Mouse (Mus musculus) lung, embryonic 16.5 days (tissue): Measurements from ENCODE around the gene Gamt. TPM values are rescaled to one million over a fixed set of nuclear protein-coding genes. Genes with fewer than 3 reads are reported as not detected.

Experiments
- ATAC-seq: fragments of 200-750 bp; cut with Nextera tagmentation; 2 replicates; pipeline ENCODE4 v1.8.0; 2017; ENCODE audit warnings: low read depth, mild to moderate bottlenecking, moderate library complexity
- H3K27ac ChIP-seq: fragments of 300-500 bp; sonication (generic); 2 replicates; pipeline ENCODE4 v1.5.1; 2014; ENCODE audit warnings: mild to moderate bottlenecking, control low read depth, low read length
- H3K27me3 ChIP-seq: fragments of 300-500 bp; sonication (generic); 2 replicates; pipeline ENCODE4 v1.6.1; 2014; ENCODE audit warnings: low read depth, low read length, mixed read lengths; ENCODE audit not compliant: control insufficient read depth, insufficient read depth
- H3K36me3 ChIP-seq: fragments of 300-500 bp; sonication (generic); 2 replicates; pipeline ENCODE4 v1.6.1; 2014; ENCODE audit warnings: low read length; ENCODE audit not compliant: control insufficient read depth, insufficient read depth
- H3K4me1 ChIP-seq: fragments of 300-500 bp; sonication (generic); replicated peaks from 2 replicates; pipeline ENCODE4 v1.6.1; 2014; ENCODE audit warnings: low read length, mixed read lengths; ENCODE audit not compliant: control insufficient read depth, insufficient read depth
- H3K4me2 ChIP-seq: fragments of 300-500 bp; sonication (generic); 2 replicates; pipeline ENCODE4 v1.6.1; 2014; ENCODE audit warnings: low read depth, low read length, control low read depth
- H3K4me3 ChIP-seq: fragments of 300-500 bp; sonication (generic); 2 replicates; pipeline ENCODE4 v1.5.1; 2014; ENCODE audit warnings: mild to moderate bottlenecking, low read length, control low read depth
- H3K9ac ChIP-seq: fragments of 300-500 bp; sonication (generic); 2 replicates; pipeline ENCODE4 v1.6.1; 2014; ENCODE audit warnings: low read length, control low read depth
- H3K9me3 ChIP-seq: fragments of 300-500 bp; sonication (generic); 2 replicates; pipeline ENCODE4 v1.6.1; 2016; ENCODE audit warnings: low read length; ENCODE audit not compliant: control insufficient read depth
- WGBS: fragments of 180-500 bp; shearing (Covaris S2); extraction: QIAGEN DNeasy Blood & Tissue Kit; methylation state at CpG from one replicate; pipeline ENCODE4 v1.1.7; 2014; 5-methylcytosine and 5-hydroxymethylcytosine counted together
- polyA plus RNA-seq: library from polyadenylated mRNA; unstranded; fragments of >200 nt; fragmentation: Nextera tagmentation; extraction: Ambion mirVana; gene quantifications from 2 replicates; pipeline ENCODE4 v1.2.1, GENCODE M21; 2015

Gene Gamt
- polyA plus RNA-seq, 1 experiment from 2014 or later, result 27.5 TPM

DNA sequence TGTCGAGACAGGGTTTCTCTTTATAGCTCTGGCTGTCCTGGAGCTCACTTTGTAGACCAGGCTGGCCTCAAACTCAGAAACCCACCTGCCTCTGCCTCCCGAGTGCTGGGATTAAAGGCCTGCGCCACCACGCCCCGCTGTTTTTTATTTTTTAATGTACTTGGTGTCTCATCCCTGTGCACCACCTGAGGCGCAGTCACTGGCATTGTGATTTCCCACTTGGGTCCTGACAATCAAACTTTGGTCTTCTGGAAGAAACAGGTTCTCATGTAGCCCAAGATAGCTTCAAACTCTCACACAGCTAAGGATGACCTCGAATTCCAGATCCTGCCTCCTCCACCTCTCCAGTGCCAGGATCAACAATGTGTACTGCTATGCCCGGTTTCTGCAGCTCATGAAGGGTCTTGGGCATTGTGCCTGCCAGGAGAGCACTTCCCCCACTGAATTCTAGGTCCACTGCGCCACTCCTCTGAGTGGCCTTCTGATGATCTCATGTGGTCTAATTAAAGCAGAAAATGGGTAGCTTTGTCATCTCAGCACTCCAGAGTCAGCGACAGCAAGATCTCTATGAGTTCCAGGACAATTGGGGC, 2.1 kb upstream of the Gamt start:
- no peaks in the 10 kb centered on the region for H3K9me3 ChIP-seq
- no peaks in the 10 kb centered on the region for H3K27me3 ChIP-seq
- H3K4me2 ChIP-seq, result no peak overlapping the region
- no peak overlapping the region for H3K27ac ChIP-seq
- WGBS, result 89% methylated on average over 10 of the region's 10 CpGs
- H3K9ac ChIP-seq, result no peak overlapping the region
- no peak for ATAC-seq
- H3K4me3 ChIP-seq, result no peak overlapping the region
- H3K4me1 ChIP-seq, result peaks cover 38% of the 10 kb centered on the region
- peaks cover 4% of the 10 kb centered on the region; the same call in 1 of the 2 replicates for H3K36me3 ChIP-seq

DNA sequence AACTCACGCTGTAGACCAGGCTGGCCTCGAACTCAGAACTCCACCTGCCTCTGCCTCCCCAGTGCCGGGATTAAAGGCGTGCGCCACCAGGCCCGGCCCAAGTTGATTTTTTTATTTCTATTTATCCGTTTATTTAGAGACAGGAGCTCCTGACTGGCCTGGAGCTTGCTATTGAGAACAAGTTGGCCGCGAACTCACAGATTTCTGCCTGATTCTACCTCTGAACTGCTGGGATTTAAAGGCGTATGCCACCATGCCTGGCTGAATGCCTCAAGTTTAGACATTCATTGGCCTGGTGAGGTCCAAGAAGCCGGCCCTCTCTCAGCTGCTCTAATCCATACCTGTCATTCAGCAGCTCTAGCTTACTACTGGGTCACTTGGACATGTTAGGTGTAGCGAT, 1.4 kb upstream of the Gamt start:
- H3K27ac ChIP-seq, result peak overlapping the region; percentile 100
- H3K27me3 ChIP-seq, result no peaks in the 10 kb centered on the region
- H3K4me3 ChIP-seq, result peak overlapping the region; percentile 63
- no peak for ATAC-seq
- H3K36me3 ChIP-seq, result peaks cover 4% of the 10 kb centered on the region
- peaks cover 31% of the 10 kb centered on the region for H3K4me1 ChIP-seq
- H3K9me3 ChIP-seq, result no peaks in the 10 kb centered on the region
- peak overlapping the region; percentile 89 for H3K4me2 ChIP-seq
- peak overlapping the region; percentile 75 for H3K9ac ChIP-seq
- 67% methylated on average over 12 of the region's 12 CpGs for WGBS

DNA sequence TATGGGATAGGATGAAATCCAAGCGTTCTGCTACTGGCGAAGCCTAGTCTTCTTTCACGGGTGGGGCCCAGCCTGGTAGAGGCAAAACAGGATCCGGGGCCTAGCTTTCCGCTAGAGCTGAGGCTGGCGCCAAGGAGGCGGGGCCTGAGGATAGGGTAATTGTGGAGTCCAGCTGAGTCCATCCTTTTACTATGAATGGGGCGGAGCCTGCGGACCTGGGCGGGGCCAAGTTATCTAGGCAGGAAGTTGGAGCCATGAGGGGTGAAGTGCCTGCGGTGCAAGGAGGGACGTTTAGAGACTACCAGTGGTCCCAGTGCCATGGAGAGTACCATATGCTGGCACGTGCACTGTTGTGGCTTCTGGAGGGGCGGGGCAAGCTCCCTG, 765 bp upstream of the Gamt start:
- Histone ChIP-seq H3K4me2 (peak overlapping the region; percentile 89), H3K4me1 (peaks cover 25% of the 10 kb centered on the region), H3K9ac (peak overlapping the region; percentile 75), H3K36me3 (peaks cover 9% of the 10 kb centered on the region), H3K27ac (peak overlapping the region; percentile 100), H3K27me3 (no peaks in the 10 kb centered on the region), H3K4me3 (peak overlapping the region; percentile 63), H3K9me3 (no peaks in the 10 kb centered on the region)
- WGBS, result under 1% methylated on average over 14 of the region's 14 CpGs
- peak; percentile 79 for ATAC-seq

DNA sequence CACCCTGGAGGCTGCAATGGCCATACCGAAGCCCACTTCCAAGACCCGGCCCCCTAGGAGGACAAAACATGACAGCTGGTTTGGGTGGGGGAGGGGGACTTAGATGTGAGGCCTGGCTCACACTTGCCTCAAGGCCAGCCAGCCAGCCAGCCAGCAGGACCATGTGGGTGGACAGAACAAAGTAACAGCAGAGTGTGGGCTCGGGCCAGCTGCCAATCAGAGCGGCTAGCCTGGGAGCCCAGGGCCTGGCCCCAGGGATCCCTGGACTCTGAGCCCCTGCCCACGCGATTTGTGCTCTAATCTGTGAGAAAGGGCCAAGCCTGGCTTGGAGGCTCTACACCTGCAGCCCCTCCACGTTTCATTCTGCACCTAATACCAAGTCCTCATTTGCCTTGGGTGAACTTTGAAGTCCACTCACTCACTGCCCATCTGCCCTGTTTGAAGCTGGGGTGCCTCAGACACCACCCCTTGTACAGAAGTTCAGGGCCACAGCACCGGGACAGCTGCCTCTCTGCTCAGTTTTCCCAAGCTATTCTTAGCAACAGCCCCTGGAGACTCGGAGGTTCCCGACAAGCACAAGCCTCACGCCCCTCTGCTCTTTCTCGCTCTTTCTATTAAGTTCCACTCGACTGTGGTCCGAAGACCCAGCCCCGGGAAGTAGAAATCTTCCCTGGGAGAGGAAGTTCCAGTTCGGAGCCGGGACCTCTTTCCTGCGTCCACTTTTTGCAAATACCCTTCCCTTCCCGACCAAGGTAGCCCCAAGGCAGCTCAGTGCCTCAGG, 761 bp downstream of the Gamt start:
- ATAC-seq, result no peak
- H3K27ac ChIP-seq, result peak overlapping the region; percentile 71
- no peaks in the 10 kb centered on the region for H3K9me3 ChIP-seq
- peak overlapping the region; percentile 63 for H3K4me3 ChIP-seq
- H3K9ac ChIP-seq, result peak overlapping the region; percentile 71
- H3K27me3 ChIP-seq, result no peaks in the 10 kb centered on the region
- H3K36me3 ChIP-seq, result peaks cover 15% of the 10 kb centered on the region
- peak overlapping the region; percentile 89 for H3K4me2 ChIP-seq
- WGBS, result 5% methylated on average over 19 of the region's 19 CpGs
- peaks cover 19% of the 10 kb centered on the region for H3K4me1 ChIP-seq

DNA sequence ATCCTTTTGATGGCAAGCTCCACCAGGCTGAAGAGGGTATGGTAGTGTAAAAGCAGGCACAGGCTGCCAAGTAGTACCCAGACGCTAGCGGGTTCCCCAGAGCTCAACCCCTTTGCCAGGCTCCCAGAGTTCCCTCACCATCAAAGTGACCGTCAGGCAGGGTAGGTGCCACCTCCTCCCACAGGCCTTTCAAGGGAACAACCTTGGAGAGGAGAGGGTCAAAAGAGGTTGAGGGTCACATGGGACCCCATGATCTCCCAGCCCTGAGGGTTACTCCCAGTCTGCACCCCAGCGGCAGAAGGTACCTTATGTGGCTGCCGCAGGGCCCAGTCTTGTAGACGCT, 1.4 kb downstream of the Gamt start:
- 82% methylated on average over 6 of the region's 6 CpGs for WGBS
- ATAC-seq, result no peak
- Histone ChIP-seq H3K9ac (peak overlapping the region; percentile 71), H3K4me3 (peak overlapping the region; percentile 63), H3K4me1 (peaks cover 19% of the 10 kb centered on the region), H3K4me2 (peak overlapping the region; percentile 89), H3K9me3 (no peaks in the 10 kb centered on the region), H3K27ac (no peak overlapping the region), H3K36me3 (peaks cover 21% of the 10 kb centered on the region), H3K27me3 (no peaks in the 10 kb centered on the region)

DNA sequence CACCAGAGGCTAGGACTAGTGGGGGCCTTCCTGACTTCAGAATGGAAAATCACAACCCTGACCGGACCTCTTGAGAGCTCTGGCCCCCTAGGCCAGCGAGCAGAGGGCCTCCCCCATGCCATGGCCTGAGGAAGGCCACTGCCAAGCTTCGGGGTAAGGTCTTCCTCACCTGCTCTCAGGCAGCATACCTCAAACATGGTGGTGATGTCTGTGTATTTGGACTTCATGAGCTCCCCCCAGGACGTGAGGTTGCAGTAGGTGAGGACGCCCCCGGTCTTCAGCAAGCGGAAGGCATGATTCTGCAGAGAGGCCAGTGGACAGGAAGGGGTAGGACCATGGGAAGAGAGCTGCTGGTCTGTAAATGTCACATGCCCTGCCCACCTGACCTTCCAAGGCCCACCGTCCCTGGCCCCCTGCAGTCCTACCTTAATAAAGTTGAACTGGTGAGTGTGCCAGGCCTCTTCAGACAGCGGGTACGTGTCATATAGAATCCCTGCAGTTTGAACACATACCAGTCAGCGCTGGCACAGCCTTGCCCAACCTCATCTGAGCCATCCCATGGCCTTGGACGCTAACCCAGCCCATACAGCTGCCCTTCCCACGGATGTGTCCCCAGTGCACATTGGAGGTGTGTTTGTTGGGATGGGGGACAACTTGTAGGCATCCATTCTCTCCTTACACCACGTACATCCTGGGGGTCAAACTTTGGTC, 1.9 kb downstream of the Gamt start:
- H3K27ac ChIP-seq, result no peak overlapping the region
- ATAC-seq, result no peak
- H3K9ac ChIP-seq, result no peak overlapping the region
- peaks cover 25% of the 10 kb centered on the region for H3K36me3 ChIP-seq
- H3K4me3 ChIP-seq, result no peak overlapping the region
- peaks cover 19% of the 10 kb centered on the region for H3K4me1 ChIP-seq
- H3K9me3 ChIP-seq, result no peaks in the 10 kb centered on the region
- H3K27me3 ChIP-seq, result no peaks in the 10 kb centered on the region
- WGBS, result 87% methylated on average over 14 of the region's 14 CpGs
- H3K4me2 ChIP-seq, result no peak overlapping the region

DNA sequence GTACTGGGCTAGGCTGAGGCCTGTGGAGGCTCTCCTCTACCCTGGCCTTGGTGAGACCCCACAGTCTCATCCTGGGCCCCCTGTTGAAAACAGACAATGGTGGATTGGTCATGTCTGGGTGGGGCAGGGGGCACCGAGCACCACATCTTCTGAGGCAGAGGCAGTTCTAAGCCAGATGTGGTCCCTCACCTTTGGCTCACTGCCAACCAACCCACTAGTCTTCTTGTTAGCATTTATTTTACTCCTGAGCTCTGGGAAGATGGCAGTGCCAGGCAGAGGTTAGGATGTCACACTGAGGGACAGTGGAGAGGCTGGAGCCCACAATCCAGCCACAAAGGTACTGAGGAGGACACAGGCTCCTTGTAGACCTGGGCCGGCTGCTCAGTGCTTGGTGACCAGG, 2.9 kb downstream of the Gamt start:
- Histone ChIP-seq H3K9ac (no peak overlapping the region), H3K4me2 (no peak overlapping the region), H3K27me3 (no peaks in the 10 kb centered on the region), H3K36me3 (peaks cover 25% of the 10 kb centered on the region), H3K4me3 (no peak overlapping the region), H3K9me3 (no peaks in the 10 kb centered on the region), H3K27ac (no peak overlapping the region), H3K4me1 (peaks cover 15% of the 10 kb centered on the region)
- 65% methylated on average over 2 of the region's 2 CpGs for WGBS
- no peak for ATAC-seq

DNA sequence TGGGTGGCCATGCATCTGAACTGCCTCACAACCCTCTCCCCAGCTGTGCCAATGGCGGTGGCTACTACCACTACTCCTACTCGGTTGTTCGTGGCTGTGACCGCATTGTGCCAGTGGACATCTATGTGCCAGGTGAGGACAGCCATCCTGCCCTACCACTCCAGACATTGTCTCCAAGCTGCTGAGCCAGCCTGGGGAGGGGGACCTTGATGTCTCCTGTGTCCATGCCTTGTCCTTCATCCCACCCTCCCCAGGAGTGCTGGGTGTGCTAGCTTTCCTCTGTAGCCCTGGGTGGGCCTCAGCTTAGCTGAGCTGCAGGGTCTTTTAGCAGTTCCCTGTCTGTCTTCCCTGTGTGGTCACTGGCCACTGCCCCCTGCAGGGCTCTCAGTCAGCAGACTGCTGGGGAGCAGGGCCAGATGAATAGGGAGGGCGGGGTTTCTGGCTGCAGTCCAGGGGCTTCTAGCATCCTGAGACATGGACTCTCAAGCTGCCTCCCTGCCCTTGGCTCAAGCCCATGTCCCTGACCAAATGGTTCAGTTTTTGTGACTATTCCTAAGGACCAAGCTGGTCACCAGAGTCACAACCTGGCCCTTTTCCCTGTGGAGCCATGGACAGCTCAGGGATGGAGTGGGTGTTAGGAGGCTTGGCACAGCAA, 4.8 kb downstream of the Gamt start:
- no peak overlapping the region for H3K4me3 ChIP-seq
- H3K27ac ChIP-seq, result no peak overlapping the region
- H3K36me3 ChIP-seq, result peaks cover 25% of the 10 kb centered on the region
- no peak overlapping the region for H3K4me2 ChIP-seq
- no peak for ATAC-seq
- H3K9me3 ChIP-seq, result no peaks in the 10 kb centered on the region
- WGBS, result 81% methylated on average over 5 of the region's 5 CpGs
- H3K9ac ChIP-seq, result no peak overlapping the region
- H3K4me1 ChIP-seq, result peaks cover 15% of the 10 kb centered on the region
- H3K27me3 ChIP-seq, result no peaks in the 10 kb centered on the region
